Mouse (Mus musculus) forebrain, embryonic 16.5 days (tissue): ENCODE measurements around the gene Btg4. TPM values are rescaled to one million over a fixed set of nuclear protein-coding genes. Genes with fewer than 3 reads are reported as not detected.
A peak's percentile ranks its signal among the peaks of the same experiment; 100 is the strongest.

ENCODE experiments used
- ATAC-seq: fragments of 200-750 bp; cut with Nextera tagmentation; 2 replicates; pipeline ENCODE4 v1.8.0; 2017; ENCODE audit warnings: mild to moderate bottlenecking, moderate library complexity
- H3K27ac ChIP-seq: fragments of 300-500 bp; sonication (generic); 2 replicates; pipeline ENCODE4 v1.5.1; 2014; ENCODE audit warnings: low read length, control low read depth
- H3K27me3 ChIP-seq: fragments of 300-500 bp; sonication (generic); replicated peaks from 2 replicates; pipeline ENCODE4 v1.6.1; 2014; ENCODE audit warnings: low read length; ENCODE audit not compliant: control insufficient read depth, insufficient read depth
- H3K36me3 ChIP-seq: fragments of 300-500 bp; sonication (generic); 2 replicates; pipeline ENCODE4 v1.6.1; 2014; ENCODE audit not compliant: control insufficient read depth, insufficient read depth
- H3K4me1 ChIP-seq: fragments of 300-500 bp; sonication (generic); replicated peaks from 2 replicates; pipeline ENCODE4 v1.6.1; 2014; ENCODE audit warnings: low read length; ENCODE audit not compliant: control insufficient read depth, insufficient read depth
- H3K4me2 ChIP-seq: fragments of 300-500 bp; sonication (generic); 2 replicates; pipeline ENCODE4 v1.6.1; 2014; ENCODE audit warnings: mild to moderate bottlenecking, low read length, control low read depth
- H3K4me3 ChIP-seq: fragments of 300-500 bp; sonication (generic); replicated peaks from 2 replicates; pipeline ENCODE4 v1.5.1; 2014; ENCODE audit warnings: mild to moderate bottlenecking, low read length, control low read depth
- H3K9ac ChIP-seq: fragments of 300-500 bp; sonication (generic); replicated peaks from 2 replicates; pipeline ENCODE4 v1.6.1; 2014; ENCODE audit warnings: low read depth, low read length, control low read depth
- H3K9me3 ChIP-seq: fragments of 300-500 bp; sonication (generic); 2 replicates; pipeline ENCODE4 v1.6.1; 2016; ENCODE audit warnings: low read length; ENCODE audit not compliant: control insufficient read depth
- WGBS: fragments of 180-500 bp; shearing (Covaris S2); extraction: QIAGEN DNeasy Blood & Tissue Kit; methylation state at CpG from one replicate; pipeline ENCODE4 v1.1.7; 2014; 5-methylcytosine and 5-hydroxymethylcytosine counted together
- polyA plus RNA-seq: library from polyadenylated mRNA; unstranded; fragments of >200 nt; fragmentation: Nextera tagmentation; extraction: Ambion mirVana; gene quantifications from 2 replicates; pipeline ENCODE4 v1.2.1, GENCODE M21; 2015

The Btg4 gene
- polyA plus RNA-seq, 1 experiment from 2014 or later: not detected

DNA sequence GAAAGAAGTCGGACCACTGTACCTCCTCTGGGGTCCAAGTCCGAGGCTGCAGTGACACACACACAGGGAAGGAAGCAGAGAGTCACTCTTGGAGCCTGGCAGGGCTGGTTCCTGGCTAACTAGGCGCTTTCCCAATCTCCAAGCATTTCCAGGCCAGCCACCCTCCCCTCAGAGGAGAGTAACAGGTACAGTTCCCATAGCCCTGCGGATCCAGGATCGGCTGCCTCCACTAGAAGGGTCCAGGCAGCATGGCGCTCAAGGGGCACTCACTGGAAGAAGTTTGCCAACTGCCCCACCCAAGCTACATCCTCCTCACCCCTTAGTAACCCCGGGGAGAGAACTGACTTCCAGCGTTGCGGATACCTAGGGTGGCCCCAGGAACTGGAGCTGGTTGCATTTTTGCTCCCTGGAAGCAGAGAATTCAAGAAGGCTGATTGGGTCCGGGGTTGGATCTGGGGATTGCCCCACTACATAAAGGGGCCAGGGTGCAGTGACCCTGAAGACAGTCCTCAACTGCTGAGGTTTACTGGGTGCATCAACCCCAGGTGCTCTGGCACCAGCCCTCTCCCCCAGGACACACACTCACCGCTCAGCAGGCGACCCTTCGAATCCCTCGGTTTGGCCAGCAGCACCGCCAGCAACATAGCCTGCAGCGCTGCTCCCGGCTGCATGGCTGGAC is 15.7 kb downstream of the Btg4 start:
- ATAC-seq: peak; percentile 22; the same call in 1 of the 2 replicates
- peak overlapping the region; percentile 27 for H3K4me3 ChIP-seq
- peak overlapping the region; percentile 31 for H3K9ac ChIP-seq
- under 1% methylated on average over 17 of the region's 17 CpGs for WGBS
- H3K36me3 ChIP-seq: no peaks in the 10 kb centered on the region
- H3K4me2 ChIP-seq: peak overlapping the region; percentile 50
- peaks cover 22% of the 10 kb centered on the region for H3K4me1 ChIP-seq
- no peaks in the 10 kb centered on the region for H3K27me3 ChIP-seq
- no peaks in the 10 kb centered on the region for H3K9me3 ChIP-seq
- H3K27ac ChIP-seq: no peak overlapping the region

GRCm38 (mm10) chr9:51076979-51077315 is 16.2 kb downstream of the Btg4 start, which contains the start of gene Layn:
Layn (minus strand) TSS chr9:51077094.
- Histone ChIP-seq H3K27ac (no peak within 1 kb of the TSS), H3K4me2 (peak within 1 kb of the TSS; percentile 50), H3K36me3 (no peaks in the 10 kb centered on the region), H3K9me3 (no peaks in the 10 kb centered on the region), H3K4me1 (peaks cover 22% of the 10 kb centered on the region), H3K27me3 (no peaks in the 10 kb centered on the region), H3K9ac (peak within 1 kb of the TSS; percentile 31), H3K4me3 (peak within 1 kb of the TSS; percentile 27)
- under 1% methylated on average over 14 of the region's 14 CpGs for WGBS
- ATAC-seq: peak; percentile 93

DNA sequence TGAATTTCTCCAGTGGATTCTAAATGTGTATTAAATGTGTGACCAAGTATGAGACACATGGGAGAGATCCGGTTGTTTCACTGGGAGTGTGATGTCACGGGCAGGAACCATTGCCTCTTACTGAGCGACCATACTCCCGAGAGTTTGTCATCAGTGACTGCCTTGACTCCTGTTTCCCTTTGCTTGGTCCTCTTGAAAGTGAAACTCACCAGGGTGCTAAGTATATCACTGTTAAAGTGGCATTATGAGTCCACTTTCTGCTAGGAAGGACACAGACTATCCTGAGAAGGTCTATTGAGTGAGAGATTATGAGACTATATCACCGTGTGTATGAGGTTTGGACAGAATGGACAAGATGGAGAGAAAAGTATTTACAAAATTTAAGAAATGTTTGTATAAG is 20.9 kb downstream of the Btg4 start:
- 84% methylated on average over 5 of the region's 5 CpGs for WGBS
- Histone ChIP-seq H3K4me2 (no peak overlapping the region), H3K9ac (no peak overlapping the region)

DNA sequence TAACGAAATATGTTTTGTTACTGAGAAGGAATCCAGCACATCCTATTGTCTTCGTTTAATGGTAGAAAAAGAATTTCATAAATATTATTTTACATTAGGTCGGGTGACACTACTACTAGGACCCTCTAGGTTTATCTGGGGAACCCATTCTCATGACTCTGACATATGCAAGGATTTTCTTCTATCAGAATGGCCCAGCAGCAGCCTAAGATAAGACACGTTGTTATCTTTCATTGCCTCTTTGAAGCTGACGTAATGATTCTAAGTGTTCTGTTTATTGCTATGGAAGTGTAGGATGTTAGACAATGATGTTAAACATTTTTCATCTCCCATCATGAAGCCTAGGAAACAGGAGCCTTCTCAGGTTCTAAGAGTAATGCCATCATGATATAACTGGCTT is 33.0 kb downstream of the Btg4 start:
- Histone ChIP-seq H3K9me3 (no peaks in the 10 kb centered on the region), H3K36me3 (no peaks in the 10 kb centered on the region), H3K4me2 (no peak overlapping the region), H3K4me1 (peaks cover 5% of the 10 kb centered on the region), H3K27ac (no peak overlapping the region), H3K27me3 (no peaks in the 10 kb centered on the region), H3K9ac (no peak overlapping the region), H3K4me3 (no peak overlapping the region)
- 83% methylated on average over 5 of the region's 5 CpGs for WGBS
- no peak for ATAC-seq

More for the DNA sequence above, 20.9 kb downstream of the Btg4 start:
- no peak overlapping the region for H3K4me3 ChIP-seq
- H3K36me3 ChIP-seq: no peaks in the 10 kb centered on the region
- no peaks in the 10 kb centered on the region for H3K27me3 ChIP-seq
- no peak overlapping the region for H3K27ac ChIP-seq
- H3K4me1 ChIP-seq: peaks cover 5% of the 10 kb centered on the region
- H3K9me3 ChIP-seq: no peaks in the 10 kb centered on the region
- no peak for ATAC-seq

DNA sequence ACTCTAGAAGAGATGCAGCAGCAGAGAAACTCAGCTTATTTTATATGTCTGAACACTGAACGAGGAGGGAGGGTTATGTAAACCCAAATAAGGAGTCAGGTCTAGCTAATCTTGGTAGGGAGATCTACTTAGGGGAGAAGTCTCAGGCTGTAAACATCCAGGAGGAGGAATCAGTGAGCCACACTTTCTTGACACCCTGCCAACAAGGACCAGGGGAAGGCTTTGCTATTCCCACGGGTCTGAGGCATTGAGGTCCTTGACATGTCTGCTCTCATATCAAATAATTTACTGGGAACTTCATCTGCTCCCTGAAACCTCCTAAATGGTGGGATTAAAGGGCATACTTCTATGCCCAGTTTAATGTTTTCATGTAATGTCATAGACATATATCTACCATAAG is 35.6 kb downstream of the Btg4 start:
- no peaks in the 10 kb centered on the region for H3K9me3 ChIP-seq
- no peak overlapping the region for H3K4me3 ChIP-seq
- H3K4me2 ChIP-seq: no peak overlapping the region
- no peak overlapping the region for H3K9ac ChIP-seq
- no peaks in the 10 kb centered on the region for H3K4me1 ChIP-seq
- 51% methylated on average over 2 of the region's 2 CpGs for WGBS
- no peak for ATAC-seq
- no peak overlapping the region for H3K27ac ChIP-seq
- no peaks in the 10 kb centered on the region for H3K36me3 ChIP-seq
- H3K27me3 ChIP-seq: no peaks in the 10 kb centered on the region

GRCm38 (mm10) chr9:51101756-51102425 is 41.2 kb downstream of the Btg4 start, which contains the start of gene 4833427G06Rik:
4833427G06Rik (minus strand) TSS chr9:51102078.
- no peak within 1 kb of the TSS for H3K9ac ChIP-seq

DNA sequence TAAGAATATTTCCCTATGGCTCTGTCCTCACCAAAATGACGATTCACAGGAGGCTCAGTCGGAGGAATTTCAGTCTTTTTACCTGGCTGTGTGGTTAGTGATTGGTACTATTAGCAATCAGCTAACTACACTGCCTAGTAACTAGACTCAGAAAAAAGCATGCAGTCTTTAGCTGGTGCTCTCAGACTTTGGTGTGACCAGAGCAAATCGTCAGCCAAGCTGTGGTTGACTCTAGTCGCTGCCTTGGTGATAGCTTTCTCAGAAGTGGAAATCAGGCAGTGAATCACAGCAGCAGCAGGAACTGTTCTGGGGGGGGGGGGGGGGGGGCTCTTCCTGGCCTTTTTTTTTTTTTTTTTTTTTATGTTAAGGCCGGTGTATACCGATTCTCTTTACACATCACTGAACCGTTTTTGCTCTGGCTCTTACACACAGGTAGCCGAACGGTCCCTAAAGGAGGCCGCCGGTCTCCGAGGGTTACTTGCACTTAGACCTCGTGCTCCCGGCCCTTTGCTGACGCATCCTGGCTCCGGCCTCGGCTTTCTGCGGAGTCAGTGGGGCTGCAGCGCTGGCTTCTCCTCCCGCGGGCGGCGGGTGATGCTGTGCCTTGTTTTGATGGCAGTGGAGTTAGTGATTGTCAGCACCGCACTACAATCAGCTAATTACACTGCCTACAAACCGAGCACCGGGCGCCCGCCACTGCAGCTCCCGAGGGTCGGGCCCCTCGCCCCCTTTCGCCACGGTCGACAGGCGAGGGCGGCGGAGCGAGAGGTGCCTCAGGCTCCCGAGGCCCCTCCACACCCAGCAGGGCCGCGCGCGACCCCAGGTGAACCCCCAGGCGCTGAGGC is 42.5 kb downstream of the Btg4 start:
- peak; percentile 75 for ATAC-seq
- H3K27me3 ChIP-seq: no peaks in the 10 kb centered on the region; the same call in 1 of the 2 replicates
- peaks cover 15% of the 10 kb centered on the region for H3K4me1 ChIP-seq
- peak overlapping the region; percentile 97 for H3K4me2 ChIP-seq
- H3K9ac ChIP-seq: peak overlapping the region; percentile 71
- peak overlapping the region; percentile 56 for H3K4me3 ChIP-seq
- no peaks in the 10 kb centered on the region for H3K9me3 ChIP-seq
- no peaks in the 10 kb centered on the region for H3K36me3 ChIP-seq
- WGBS: 2% methylated on average over 43 of the region's 44 CpGs
- H3K27ac ChIP-seq: no peak overlapping the region

More at GRCm38 (mm10) chr9:51101756-51102425, 41.2 kb downstream of the Btg4 start, which contains the start of gene 4833427G06Rik:
- H3K4me2 ChIP-seq: peak within 1 kb of the TSS; percentile 97
- peak within 1 kb of the TSS; percentile 10; the same call in 1 of the 2 replicates for H3K4me3 ChIP-seq
- peaks cover 15% of the 10 kb centered on the region for H3K4me1 ChIP-seq
- peak; percentile 75 for ATAC-seq
- no peak within 1 kb of the TSS for H3K27ac ChIP-seq
- H3K27me3 ChIP-seq: no peaks in the 10 kb centered on the region; the same call in 1 of the 2 replicates
- no peaks in the 10 kb centered on the region for H3K36me3 ChIP-seq
- no peaks in the 10 kb centered on the region for H3K9me3 ChIP-seq
- WGBS: 7% methylated on average over 27 of the region's 27 CpGs

DNA sequence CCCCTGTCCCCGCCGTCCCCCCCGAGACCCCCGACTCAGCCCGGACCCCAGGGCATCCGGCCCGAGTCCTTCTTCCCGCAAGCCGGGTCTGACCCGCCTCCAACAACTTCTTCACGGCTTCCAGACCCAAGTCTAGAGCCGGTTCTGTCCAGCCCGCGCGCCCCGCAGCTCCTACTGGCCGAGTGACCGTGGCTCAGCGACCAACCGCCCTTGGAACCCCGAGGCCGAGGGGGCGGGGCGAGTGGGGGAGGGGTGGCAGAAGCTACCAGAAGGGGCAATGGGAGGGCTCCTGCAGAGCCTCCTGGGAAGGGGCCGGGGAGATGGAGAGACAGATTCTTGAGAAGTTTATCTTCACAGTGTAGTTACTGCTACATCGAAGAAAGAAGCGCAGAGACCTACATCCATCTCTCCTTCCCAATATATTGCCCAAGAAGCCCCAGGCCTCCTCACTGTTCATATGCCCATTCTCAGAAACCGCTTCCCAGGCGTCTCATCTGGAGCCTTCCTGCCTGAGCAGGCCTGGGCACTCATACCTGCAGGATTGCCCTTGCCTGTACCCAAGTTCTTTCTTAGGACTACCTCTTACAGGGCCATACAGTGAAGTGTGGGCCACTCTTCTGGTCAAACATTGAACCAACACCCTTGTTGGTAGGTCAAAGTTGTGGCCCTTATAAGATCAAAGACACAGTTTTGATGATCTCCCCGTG is 43.3 kb downstream of the Btg4 start:
- peak overlapping the region; percentile 71 for H3K9ac ChIP-seq
- H3K36me3 ChIP-seq: no peaks in the 10 kb centered on the region
- 13% methylated on average over 27 of the region's 30 CpGs for WGBS
- H3K4me2 ChIP-seq: peak overlapping the region; percentile 97
- ATAC-seq: peak; percentile 31
- no peak overlapping the region for H3K27ac ChIP-seq
- no peaks in the 10 kb centered on the region; the same call in 1 of the 2 replicates for H3K27me3 ChIP-seq
- H3K9me3 ChIP-seq: no peaks in the 10 kb centered on the region
- H3K4me3 ChIP-seq: peak overlapping the region; percentile 56
- H3K4me1 ChIP-seq: peaks cover 15% of the 10 kb centered on the region
